Mouse (Mus musculus) spleen, adult 2 months (tissue): ENCODE measurements at regions not wholly inside any gene's neighbourhood (a gene's known extent, or its start where the extent isn't known, plus 50 kb on each side); places are given as distances from the start of the nearest gene placed in this dataset.

Experiments
- DNase-seq, 2 experiments: peaks; one replicate each; pipeline versions ENCODE4 v3.0.0 to v3.0.0-alpha.2; 2012 to 2021; ENCODE audit warnings: low spot score in 2 of 2, low read depth in 1 of 2
- H3K27ac ChIP-seq: fragments of 200-500 bp; 2 replicates; pipeline ENCODE4 v1.5.1; 2012; ENCODE audit warnings: low read length, inconsistent platforms; ENCODE audit not compliant: insufficient read depth
- H3K27me3 ChIP-seq: fragments of 200-500 bp; 2 replicates; pipeline ENCODE4 v1.6.1; 2012; ENCODE audit warnings: mild to moderate bottlenecking, moderate library complexity, low read length, inconsistent platforms; ENCODE audit not compliant: control insufficient read depth, insufficient read depth
- H3K36me3 ChIP-seq: fragments of 200-500 bp; 2 replicates; pipeline ENCODE4 v1.6.1; 2012; ENCODE audit warnings: mild to moderate bottlenecking, low read length, inconsistent platforms; ENCODE audit not compliant: control insufficient read depth, insufficient read depth
- H3K4me1 ChIP-seq: fragments of 200-500 bp; 2 replicates; pipeline ENCODE4 v1.6.1; 2011; ENCODE audit warnings: inconsistent platforms; ENCODE audit not compliant: control insufficient read depth, insufficient read depth, insufficient read length
- H3K4me3 ChIP-seq: fragments of 200-500 bp; 2 replicates; pipeline ENCODE4 v1.5.1; 2011; ENCODE audit warnings: mild to moderate bottlenecking, inconsistent platforms; ENCODE audit not compliant: insufficient read depth, insufficient read length; ENCODE audit errors: extremely low read depth
- CTCF ChIP-seq: fragments of 200-500 bp; IDR thresholded peaks from 2 replicates; pipeline ENCODE4 v1.5.1; 2011; ENCODE audit warnings: mild to moderate bottlenecking, inconsistent platforms; ENCODE audit not compliant: insufficient read depth, insufficient read length, insufficient replicate concordance; ENCODE audit errors: extremely low read depth
- POLR2A ChIP-seq: fragments of 200-500 bp; IDR thresholded peaks from 2 replicates; pipeline ENCODE4 v1.6.1; 2011; ENCODE audit warnings: low read depth, low read length, inconsistent platforms
- WGBS: fragments of 180-500 bp; shearing (Covaris S2); methylation state at CpG from one replicate; pipeline ENCODE4 v1.1.7; 2018; 5-methylcytosine and 5-hydroxymethylcytosine counted together

DNA sequence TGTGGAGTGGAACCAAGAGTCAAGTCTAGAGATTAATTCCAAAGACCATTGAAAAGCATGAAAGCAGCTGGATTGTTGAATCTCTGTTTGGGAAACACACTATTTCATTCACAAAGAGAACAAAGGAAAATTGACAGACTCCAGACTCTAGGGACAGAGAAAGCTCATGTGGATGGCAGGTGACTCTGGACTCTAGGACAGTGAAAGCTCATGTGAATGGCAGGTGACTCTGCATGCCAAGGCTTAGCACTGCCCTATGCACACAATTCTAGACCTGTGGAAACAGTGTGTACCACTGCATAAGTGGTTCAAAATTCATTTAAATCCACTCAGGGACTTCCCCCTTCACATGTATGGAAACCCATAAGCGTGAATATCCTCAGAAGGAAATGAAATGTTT is 486.0 kb upstream of the Fam92a start:
- Histone ChIP-seq H3K27me3 (no peaks in the 10 kb centered on the region), H3K36me3 (no peaks in the 10 kb centered on the region), H3K27ac (no peak overlapping the region), H3K4me1 (no peaks in the 10 kb centered on the region), H3K4me3 (no peak overlapping the region)
- TF ChIP-seq POLR2A, result no peak
- TF ChIP-seq CTCF, result no peak
- no peak for DNase-seq
- WGBS, result 89% methylated on average over 1 of the region's 1 CpGs

DNA sequence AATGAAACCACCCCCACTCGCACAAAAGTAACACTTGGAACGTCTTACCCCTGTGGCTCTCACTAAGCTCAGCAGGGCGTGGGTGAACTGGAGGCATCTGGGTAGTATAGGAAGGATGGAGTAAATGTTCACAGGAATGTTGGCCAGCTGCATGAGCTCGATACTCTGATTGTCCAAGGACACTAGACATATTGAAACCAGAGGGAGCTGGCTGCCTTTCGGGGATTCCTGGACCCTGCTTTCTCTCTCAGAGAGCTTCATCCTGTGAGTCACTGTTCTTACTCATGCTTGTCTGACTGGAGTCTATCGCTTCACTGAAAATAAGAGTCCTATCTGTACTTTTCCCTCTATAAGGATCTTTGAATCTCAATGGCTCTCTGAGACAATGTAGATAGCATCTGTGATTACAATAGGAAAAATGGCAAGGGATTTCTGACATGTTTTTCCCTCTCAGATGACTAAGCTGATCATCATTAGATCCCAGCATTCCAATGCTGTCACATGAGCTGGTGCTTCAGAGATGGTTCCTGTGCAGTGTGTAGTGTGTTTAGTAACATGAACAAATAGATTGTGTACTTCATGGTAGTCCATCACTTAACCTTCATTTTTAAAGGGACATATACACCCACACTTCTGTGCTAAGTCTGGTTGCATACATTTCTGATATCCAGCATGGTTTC is 485.2 kb upstream of the Fam92a start:
- TF ChIP-seq POLR2A (no peak), CTCF (no peak)
- WGBS, result 90% methylated on average over 6 of the region's 6 CpGs
- no peaks in the 10 kb centered on the region for H3K27me3 ChIP-seq
- no peaks in the 10 kb centered on the region for H3K4me1 ChIP-seq
- no peaks in the 10 kb centered on the region for H3K36me3 ChIP-seq
- no peak overlapping the region for H3K4me3 ChIP-seq
- no peak overlapping the region for H3K27ac ChIP-seq
- DNase-seq, result no peak

DNA sequence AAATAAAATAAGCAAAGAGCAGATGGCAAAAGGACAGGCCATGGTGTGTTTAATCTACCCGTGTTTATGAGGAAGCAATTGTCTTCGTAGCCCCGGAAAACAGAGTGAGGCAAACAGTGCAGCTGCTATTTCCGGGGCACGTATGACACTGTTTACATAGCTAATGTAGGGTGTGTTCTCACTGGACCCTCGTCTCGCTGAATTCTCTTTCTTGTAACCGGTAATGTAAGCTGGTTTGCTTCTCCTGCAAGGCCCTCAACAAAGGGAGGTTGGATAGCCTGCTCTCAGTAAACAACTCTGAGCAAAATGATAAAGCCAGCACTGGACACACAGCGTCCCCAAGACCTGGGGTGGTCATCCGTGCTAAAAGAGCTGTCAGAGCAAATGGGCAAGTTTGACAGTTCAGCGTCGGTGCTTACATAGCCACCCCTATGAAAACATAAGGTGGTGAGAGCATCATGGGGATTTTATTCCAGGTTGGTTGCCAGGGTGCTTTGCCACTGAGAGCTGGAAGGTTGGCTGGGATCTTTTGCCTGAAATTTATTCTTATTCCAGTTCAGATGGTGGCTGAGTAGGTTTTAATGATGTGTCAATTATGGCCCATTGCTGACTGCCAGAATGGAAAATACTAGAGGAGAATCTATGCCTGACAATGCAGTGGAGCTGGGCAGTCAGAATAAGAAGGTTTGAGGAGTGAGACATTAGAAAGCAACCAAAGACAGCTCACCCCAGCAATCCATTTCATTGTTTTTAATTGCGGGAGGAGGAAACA is 483.8 kb upstream of the Fam92a start:
- H3K27ac ChIP-seq, result no peak overlapping the region
- no peak for TF ChIP-seq CTCF
- no peak for TF ChIP-seq POLR2A
- H3K4me3 ChIP-seq, result no peak overlapping the region
- H3K36me3 ChIP-seq, result no peaks in the 10 kb centered on the region
- no peaks in the 10 kb centered on the region for H3K27me3 ChIP-seq
- 46% methylated on average over 13 of the region's 13 CpGs for WGBS
- no peaks in the 10 kb centered on the region for H3K4me1 ChIP-seq
- no peak for DNase-seq

DNA sequence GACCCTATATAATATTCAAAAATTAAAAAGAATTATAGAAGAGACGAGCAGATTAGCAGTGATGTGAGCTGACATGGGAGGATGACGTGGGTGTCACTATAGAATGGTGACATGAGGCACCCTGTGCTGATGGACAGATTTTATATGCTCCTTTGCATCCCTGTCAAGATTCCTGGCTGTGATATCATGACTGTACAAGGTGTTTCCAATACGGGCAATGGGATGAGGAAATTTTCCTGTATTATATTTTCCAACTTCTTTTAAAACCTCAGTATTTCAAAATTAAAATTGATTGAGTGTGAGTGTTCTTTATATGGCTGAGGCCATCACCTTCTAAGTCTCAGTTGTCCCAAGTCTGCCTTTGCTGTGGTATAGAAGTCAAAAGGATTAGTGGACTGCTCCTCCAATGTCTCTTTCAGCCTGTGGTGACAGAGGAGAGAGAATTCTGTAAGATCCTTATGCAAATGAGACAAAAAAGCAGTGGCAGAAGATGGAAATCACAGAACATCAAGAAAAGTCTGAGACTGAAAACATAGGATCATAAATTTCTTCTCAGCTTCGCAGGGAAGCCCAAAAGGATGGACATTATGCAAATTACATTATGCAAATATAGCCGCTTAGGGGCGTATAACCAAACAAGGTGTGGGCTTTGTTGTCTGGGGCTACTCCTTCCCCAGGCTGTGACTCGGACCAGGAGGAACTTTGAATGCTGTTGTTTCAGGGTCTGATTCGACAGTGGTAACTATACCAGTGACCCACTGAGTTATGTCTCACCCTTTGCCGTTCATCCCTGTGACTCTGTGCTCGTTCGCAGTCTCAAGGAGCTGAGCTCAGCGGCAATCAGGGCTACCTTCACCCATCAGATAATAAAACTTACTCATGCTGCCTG is 483.0 kb upstream of the Fam92a start:
- no peaks in the 10 kb centered on the region for H3K36me3 ChIP-seq
- H3K27ac ChIP-seq, result no peak overlapping the region
- no peaks in the 10 kb centered on the region for H3K4me1 ChIP-seq
- no peak for TF ChIP-seq POLR2A
- TF ChIP-seq CTCF, result no peak
- WGBS, result 72% methylated on average over 12 of the region's 12 CpGs
- H3K4me3 ChIP-seq, result no peak overlapping the region
- no peak for DNase-seq
- no peaks in the 10 kb centered on the region for H3K27me3 ChIP-seq

DNA sequence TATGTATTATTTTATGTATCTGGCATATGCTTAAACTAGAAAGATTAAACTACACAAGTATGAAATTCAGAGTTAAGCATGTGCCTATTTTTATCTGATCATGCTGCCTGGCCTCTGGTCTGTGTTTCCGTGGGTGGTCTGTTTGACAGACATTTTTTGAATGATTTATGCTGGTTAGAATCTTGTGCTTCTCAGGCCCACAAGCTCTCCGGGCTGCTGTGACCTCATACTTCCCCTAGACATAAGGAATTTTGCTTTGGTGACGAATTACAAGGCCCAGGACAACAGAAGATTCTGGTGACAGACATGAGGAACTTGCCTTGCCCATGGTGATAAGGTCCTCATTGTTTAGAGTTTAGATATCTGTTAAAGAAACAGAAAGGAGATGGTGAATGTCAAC is 475.9 kb upstream of the Fam92a start:
- WGBS, result 7% methylated on average over 3 of the region's 3 CpGs
- no peak for DNase-seq
- no peaks in the 10 kb centered on the region for H3K27me3 ChIP-seq
- H3K4me1 ChIP-seq, result no peaks in the 10 kb centered on the region
- H3K27ac ChIP-seq, result no peak overlapping the region
- TF ChIP-seq CTCF (no peak), POLR2A (no peak)
- no peaks in the 10 kb centered on the region for H3K36me3 ChIP-seq
- no peak overlapping the region for H3K4me3 ChIP-seq

DNA sequence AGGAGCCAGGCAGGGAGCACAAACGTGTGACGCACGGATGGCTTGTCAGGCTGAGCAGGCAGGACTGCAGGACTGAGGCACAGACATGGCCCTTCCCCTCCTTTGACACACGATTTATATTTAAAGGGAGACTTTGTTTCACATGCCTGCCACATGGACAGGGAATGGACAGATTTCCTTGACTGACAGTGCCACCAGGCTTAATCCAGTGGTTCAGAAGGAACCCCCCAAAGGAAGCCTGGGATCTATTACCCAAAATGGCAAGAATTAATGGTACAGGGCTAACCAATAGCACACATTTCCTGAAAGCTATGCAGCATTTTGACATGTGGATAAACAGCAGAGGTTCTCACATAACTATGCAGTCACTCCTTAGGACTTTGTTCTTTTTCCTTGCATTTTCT is 470.7 kb upstream of the Fam92a start:
- Histone ChIP-seq H3K36me3 (no peaks in the 10 kb centered on the region), H3K4me3 (no peak overlapping the region), H3K4me1 (no peaks in the 10 kb centered on the region), H3K27ac (no peak overlapping the region), H3K27me3 (no peaks in the 10 kb centered on the region)
- TF ChIP-seq POLR2A, result no peak
- TF ChIP-seq CTCF, result no peak
- WGBS, result 82% methylated on average over 4 of the region's 4 CpGs
- no peak for DNase-seq
